Mouse (Mus musculus) left cerebral cortex, adult 18-20 months (tissue): ENCODE results near the gene Smc1b. TPM values are rescaled to one million over a fixed set of nuclear protein-coding genes. Genes with fewer than 3 reads are reported as not detected.

Experiments used
- DNase-seq, 2 experiments: peaks; one replicate each; pipeline ENCODE4 v3.0.0; 2021 to 2022; ENCODE audit warnings: low spot score in 2 of 2, mixed read lengths in 1 of 2
- total RNA-seq, 2 experiments: library from RNA; stranded (reverse); gene quantifications; 2 replicates each; pipeline ENCODE4 v1.2.3; 2021

Smc1b gene
- total RNA-seq, 2 experiments from 2014 or later = not detected

GRCm38 (mm10) chr15:85027740-85028139, 104.0 kb downstream of the Smc1b start:
- no peak for DNase-seq

- DNase-seq = no peak
These were observed 105.6 kb downstream of the Smc1b start for GRCm38 (mm10) chr15:85026197-85026596.

- DNase-seq = no peak
These were observed 109.6 kb downstream of the Smc1b start for GRCm38 (mm10) chr15:85022211-85022610.

GRCm38 (mm10) chr15:85016951-85017664, 114.7 kb downstream of the Smc1b start, which contains the start of gene Upk3a:
Gene Upk3a (plus strand): TSS chr15:85017141.
- DNase-seq = no peak

- peak; percentile 57 to 77 for DNase-seq
These were observed 116.0 kb downstream of the Smc1b start for GRCm38 (mm10) chr15:85015771-85016170.

Other genes with a start within 250 kb of the Smc1b start
- 1 to 10 TPM; 1.1 TPM for gene Gm29666, start 211.9 kb downstream of the Smc1b start, total RNA-seq
- gene Nup50, start 208.6 kb downstream of the Smc1b start, total RNA-seq = 10 to 100 TPM; 30.6 to 33.4 TPM
- 10 to 100 TPM; 90.8 to 94.2 TPM for gene 5031439G07Rik, start 143.4 kb downstream of the Smc1b start, total RNA-seq
- gene Upk3a, start 114.8 kb downstream of the Smc1b start, total RNA-seq = under 1 TPM; 0.35 to 0.42 TPM
- 10 to 100 TPM; 25.6 to 27.1 TPM for gene Fam118a, start 103.0 kb downstream of the Smc1b start, total RNA-seq
- not detected for gene Ribc2, start 114 bp upstream of the Smc1b start, total RNA-seq
- gene Fbln1, start 74.0 kb upstream of the Smc1b start, total RNA-seq = 10 to 100 TPM; 10.8 to 13.8 TPM
- gene Atxn10, start 204.3 kb upstream of the Smc1b start, total RNA-seq = 100 to 1,000 TPM; 267 to 276 TPM